Mouse (Mus musculus) stomach, embryonic 16.5 days (tissue): ENCODE measurements around the gene Adgrg3. TPM values are rescaled to one million over a fixed set of nuclear protein-coding genes. Genes with fewer than 3 reads are reported as not detected.

Experiments
- polyA plus RNA-seq: library from polyadenylated mRNA; unstranded; fragments of >200 nt; fragmentation: Nextera tagmentation; extraction: Ambion mirVana; gene quantifications from 2 replicates; pipeline ENCODE4 v1.2.1, GENCODE M21; 2015

Gene Adgrg3
- polyA plus RNA-seq, 1 experiment from 2014 or later: 3.2 TPM

Other genes with a start within 250 kb of the Adgrg3 start
- 11.6 and 16.4 TPM in 2 replicates for gene Cx3cl1, start 245.7 kb upstream of the Adgrg3 start, polyA plus RNA-seq
- 0.30 TPM in 1 of 2 replicates, not detected in the other for gene Ccl17, start 207.2 kb upstream of the Adgrg3 start, polyA plus RNA-seq
- 84.6 and 94.3 TPM in 2 replicates for gene Coq9, start 179.4 kb upstream of the Adgrg3 start, polyA plus RNA-seq
- 78.3 and 84.7 TPM in 2 replicates for gene Ciapin1, start 179.3 kb upstream of the Adgrg3 start, polyA plus RNA-seq
- 128 and 129 TPM in 2 replicates for gene Polr2c, start 160.2 kb upstream of the Adgrg3 start, polyA plus RNA-seq
- gene Dok4, start 141.4 kb upstream of the Adgrg3 start, polyA plus RNA-seq: 28.8 and 29.5 TPM in 2 replicates
- gene Ccdc102a, start 99.6 kb upstream of the Adgrg3 start, polyA plus RNA-seq: 10.9 and 14.8 TPM in 2 replicates
- gene Adgrg5, start 94.0 kb upstream of the Adgrg3 start, polyA plus RNA-seq: 0.44 and 0.45 TPM in 2 replicates
- gene Adgrg1, start 42.9 kb upstream of the Adgrg3 start, polyA plus RNA-seq: 51.1 and 65.2 TPM in 2 replicates
- gene Drc7, start 37.4 kb downstream of the Adgrg3 start, polyA plus RNA-seq: 0.14 TPM in 1 of 2 replicates, not detected in the other
- 21.2 TPM in 2 replicates for gene Katnb1, start 63.5 kb downstream of the Adgrg3 start, polyA plus RNA-seq
- 13.3 and 13.6 TPM in 2 replicates for gene Kifc3, start 185.1 kb downstream of the Adgrg3 start, polyA plus RNA-seq